Mouse (Mus musculus): ENCODE measurements around the gene Ppp1ca. TPM values are rescaled to one million over a fixed set of nuclear protein-coding genes. Genes with fewer than 3 reads are reported as not detected.

The Ppp1ca gene
- polyA plus RNA-seq, 1 experiment from 2014 or later = 1,005 TPM

DNA sequence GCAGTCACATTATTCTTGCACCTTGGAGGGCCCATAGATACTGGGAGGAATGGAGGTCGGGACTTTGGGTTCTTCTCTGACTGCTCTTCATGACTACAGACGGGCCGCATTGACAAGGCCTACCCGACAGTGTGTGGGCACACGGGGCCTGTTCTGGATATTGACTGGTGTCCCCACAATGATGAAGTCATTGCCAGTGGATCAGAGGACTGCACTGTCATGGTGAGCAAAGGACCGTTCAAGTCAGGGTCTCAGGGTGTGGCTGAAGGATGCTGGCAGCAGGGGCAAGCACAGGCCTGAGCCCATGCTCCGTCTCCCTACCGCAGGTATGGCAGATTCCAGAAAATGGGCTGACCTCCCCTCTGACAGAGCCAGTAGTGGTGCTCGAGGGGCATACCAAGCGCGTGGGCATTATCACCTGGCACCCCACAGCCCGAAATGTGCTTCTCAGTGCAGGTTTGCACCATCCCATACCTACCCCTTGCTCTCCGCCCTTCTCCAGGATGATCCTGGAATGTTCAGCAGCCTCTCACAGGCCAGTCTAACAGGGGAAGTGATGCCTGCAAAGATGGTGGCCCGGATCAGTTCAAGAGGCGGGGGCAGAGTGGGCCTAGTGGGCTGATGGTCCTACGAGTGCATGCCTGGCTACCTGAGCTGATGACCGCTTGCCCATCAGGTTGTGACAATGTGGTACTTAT lies 42.0 kb upstream of the Ppp1ca start:
- 94% methylated on average over 17 of the region's 17 CpGs for WGBS
- H3K4me3 ChIP-seq = peak overlapping the region; percentile 79
- H3K27ac ChIP-seq = no peak overlapping the region
- no peak for DNase-seq (ENCODE audit: low spot score)
- H3K27me3 ChIP-seq (ENCODE audit: insufficient read depth, poor library complexity, severe bottlenecking) = no peaks in the 10 kb centered on the region
- H3K36me3 ChIP-seq = peaks cover 44% of the 10 kb centered on the region
- H3K9me3 ChIP-seq = no peaks in the 10 kb centered on the region
- H3K4me1 ChIP-seq (replicated peaks) = peaks cover 39% of the 10 kb centered on the region

DNA sequence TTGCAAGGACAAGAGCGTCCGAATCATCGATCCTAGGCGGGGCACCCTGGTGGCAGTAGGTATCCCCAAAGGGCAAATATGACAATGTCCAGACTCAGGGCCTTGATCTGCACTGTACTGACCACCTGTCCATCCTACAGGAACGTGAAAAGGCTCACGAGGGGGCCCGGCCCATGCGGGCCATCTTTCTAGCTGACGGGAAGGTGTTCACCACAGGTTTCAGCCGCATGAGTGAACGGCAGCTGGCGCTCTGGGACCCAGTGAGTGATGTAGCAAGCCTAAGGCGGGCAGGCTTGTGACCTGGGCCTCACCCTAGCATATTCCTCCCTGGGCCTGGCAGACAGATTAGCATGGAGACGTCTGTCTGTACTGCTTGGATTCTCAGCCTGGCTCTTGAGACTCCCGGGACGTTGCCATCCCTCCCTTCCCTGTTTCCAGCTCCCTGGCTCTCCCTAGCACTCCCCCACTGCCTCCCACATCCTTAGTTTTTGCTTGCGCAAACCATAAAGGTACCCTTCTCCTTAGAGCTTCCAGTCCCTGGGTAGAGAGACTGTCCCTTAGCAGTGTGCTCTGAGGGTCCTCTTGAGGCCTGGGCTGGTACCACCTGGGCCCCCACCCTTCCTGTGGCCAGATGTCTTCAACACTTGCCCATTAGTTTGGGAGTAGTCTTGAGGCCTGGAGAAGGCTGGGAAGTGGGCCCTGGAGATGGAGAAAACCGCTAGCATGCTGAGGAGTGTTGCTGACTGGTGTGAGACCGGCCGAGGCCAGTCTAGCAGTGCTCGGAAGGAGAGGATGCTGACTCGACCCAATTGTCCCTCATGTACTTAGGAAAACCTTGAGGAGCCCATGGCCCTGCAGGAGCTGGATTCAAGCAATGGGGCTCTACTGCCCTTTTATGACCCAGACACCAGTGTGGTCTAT lies 41.0 kb upstream of the Ppp1ca start:
- Histone ChIP-seq H3K4me3 (peak overlapping the region; percentile 2; the same call in 1 of the 2 replicates), H3K9me3 (no peaks in the 10 kb centered on the region), H3K36me3 (peaks cover 52% of the 10 kb centered on the region), H3K27ac (no peak overlapping the region), H3K27me3 (ENCODE audit: insufficient read depth, poor library complexity, severe bottlenecking) (no peaks in the 10 kb centered on the region), H3K4me1 (replicated peaks) (peaks cover 42% of the 10 kb centered on the region)
- no peak for DNase-seq (ENCODE audit: low spot score)
- WGBS = 90% methylated on average over 22 of the region's 22 CpGs

DNA sequence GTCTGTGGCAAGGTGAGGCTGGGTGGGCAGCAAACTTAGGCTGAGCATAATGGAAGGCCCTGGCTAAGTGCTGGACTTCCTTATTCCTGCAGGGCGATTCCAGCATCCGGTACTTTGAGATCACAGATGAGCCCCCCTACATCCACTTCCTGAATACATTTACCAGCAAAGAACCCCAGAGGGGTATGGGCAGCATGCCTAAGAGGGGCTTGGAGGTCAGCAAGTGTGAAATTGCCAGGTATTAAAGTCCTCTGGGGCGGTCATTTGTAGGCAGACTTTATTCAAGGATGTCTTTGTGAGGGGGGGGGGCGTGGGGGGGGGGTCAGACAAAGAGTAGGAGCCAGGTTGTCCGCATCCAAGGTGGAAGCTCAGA lies 40.4 kb upstream of the Ppp1ca start:
- Histone ChIP-seq H3K4me3 (no peak overlapping the region), H3K36me3 (peaks cover 58% of the 10 kb centered on the region), H3K4me1 (replicated peaks) (peaks cover 49% of the 10 kb centered on the region)

DNA sequence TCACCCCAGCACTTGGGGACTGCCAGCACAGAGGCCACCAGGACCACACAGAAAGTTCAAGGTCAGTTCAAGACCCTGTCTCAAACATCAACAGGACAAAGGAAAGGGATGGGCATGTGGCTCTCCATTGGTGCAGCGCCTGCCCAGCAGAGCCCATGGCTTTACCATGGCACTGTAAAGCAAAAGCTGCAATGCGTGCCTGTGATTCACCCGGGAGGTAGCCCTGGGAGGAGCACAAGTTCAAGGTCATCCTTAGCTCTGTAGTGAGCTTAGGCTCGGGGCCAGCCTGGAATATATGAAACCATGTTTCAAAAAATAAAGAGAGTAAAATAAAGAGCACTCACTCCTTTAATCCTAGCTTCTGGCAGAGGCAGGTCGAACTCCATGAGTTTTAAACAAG lies 40.0 kb upstream of the Ppp1ca start:
- H3K36me3 ChIP-seq = peaks cover 63% of the 10 kb centered on the region
- no peak for DNase-seq (ENCODE audit: low spot score)
- H3K27ac ChIP-seq = no peak overlapping the region
- H3K9me3 ChIP-seq = no peaks in the 10 kb centered on the region
- H3K4me3 ChIP-seq = no peak overlapping the region
- peaks cover 49% of the 10 kb centered on the region for H3K4me1 ChIP-seq (replicated peaks)
- 88% methylated on average over 5 of the region's 5 CpGs for WGBS
- no peaks in the 10 kb centered on the region for H3K27me3 ChIP-seq (ENCODE audit: insufficient read depth, poor library complexity, severe bottlenecking)

More for the DNA sequence above, 40.4 kb upstream of the Ppp1ca start:
- no peak overlapping the region for H3K27ac ChIP-seq
- H3K9me3 ChIP-seq = no peaks in the 10 kb centered on the region
- H3K27me3 ChIP-seq (ENCODE audit: insufficient read depth, poor library complexity, severe bottlenecking) = no peaks in the 10 kb centered on the region
- DNase-seq (ENCODE audit: low spot score) = no peak
- 85% methylated on average over 5 of the region's 5 CpGs for WGBS

DNA sequence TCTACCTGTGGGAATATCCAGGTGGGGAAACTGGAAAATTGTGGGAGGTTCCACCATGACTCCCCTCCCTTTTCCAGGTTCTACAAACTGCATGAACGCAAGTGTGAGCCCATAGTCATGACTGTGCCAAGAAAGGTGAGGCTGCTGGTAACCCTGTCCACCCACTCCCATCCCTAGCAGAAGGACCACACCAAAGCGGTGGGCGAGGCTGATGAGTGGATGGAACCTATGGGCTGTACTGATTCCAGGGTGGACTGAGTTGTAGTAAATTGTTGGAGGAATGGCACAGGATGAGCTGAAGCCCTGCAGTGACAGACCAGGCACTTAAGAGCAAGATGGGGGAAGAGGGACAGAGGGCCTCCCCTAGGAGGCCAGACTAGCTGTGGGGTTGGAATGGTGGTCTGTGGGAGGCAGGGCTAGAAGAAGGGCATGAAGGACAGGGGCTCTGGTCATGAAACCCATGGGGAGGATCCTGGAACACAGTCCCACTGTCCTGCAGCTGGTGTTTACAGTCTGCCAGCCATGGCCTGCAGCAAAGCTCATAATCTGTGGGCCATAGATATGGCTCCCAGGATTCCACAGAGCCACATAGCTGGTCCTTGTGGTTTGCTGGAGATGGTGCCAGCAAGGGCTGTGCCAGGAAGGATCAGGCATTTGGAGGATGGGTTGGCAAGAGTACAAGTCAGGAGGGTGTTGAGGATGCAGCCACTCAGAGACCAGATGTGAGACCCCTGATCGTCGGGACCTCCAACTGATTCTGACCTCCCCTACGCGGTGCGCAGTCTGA lies 39.2 kb upstream of the Ppp1ca start:
- DNase-seq (ENCODE audit: low spot score) = no peak
- no peak overlapping the region for H3K4me3 ChIP-seq
- no peaks in the 10 kb centered on the region for H3K9me3 ChIP-seq
- 90% methylated on average over 8 of the region's 8 CpGs for WGBS
- peaks cover 44% of the 10 kb centered on the region for H3K4me1 ChIP-seq (replicated peaks)
- H3K27me3 ChIP-seq (ENCODE audit: insufficient read depth, poor library complexity, severe bottlenecking) = no peaks in the 10 kb centered on the region
- peaks cover 70% of the 10 kb centered on the region for H3K36me3 ChIP-seq
- H3K27ac ChIP-seq = no peak overlapping the region

DNA sequence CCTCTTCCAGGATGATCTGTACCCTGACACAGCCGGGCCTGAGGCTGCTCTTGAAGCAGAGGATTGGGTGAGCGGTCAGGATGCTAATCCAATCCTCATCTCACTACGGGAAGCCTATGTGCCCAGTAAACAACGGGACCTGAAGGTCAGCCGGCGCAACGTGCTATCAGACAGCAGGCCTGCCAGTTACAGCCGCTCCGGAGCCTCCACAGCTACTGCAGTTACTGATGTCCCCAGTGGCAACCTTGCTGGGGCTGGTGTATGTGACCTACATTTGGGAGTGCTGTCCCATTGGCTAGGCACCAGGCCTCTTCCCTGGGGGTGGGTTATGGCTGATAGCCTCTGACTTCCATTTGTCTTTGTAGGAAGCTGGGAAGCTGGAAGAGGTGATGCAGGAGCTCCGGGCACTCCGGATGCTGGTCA lies 38.6 kb upstream of the Ppp1ca start, which contains the start of gene Ptprcap:
TSS of gene Ptprcap (plus strand) at position 373 of the 423 bp plus-strand sequence.
- Histone ChIP-seq H3K4me3 (no peak within 1 kb of the TSS), H3K27me3 (ENCODE audit: insufficient read depth, poor library complexity, severe bottlenecking) (no peaks in the 10 kb centered on the region), H3K27ac (0 out of 2 replicates have a peak within 1 kb of the TSS, but pooled peaks have one; percentile 0), H3K4me1 (replicated peaks) (peaks cover 38% of the 10 kb centered on the region), H3K36me3 (peaks cover 76% of the 10 kb centered on the region), H3K9me3 (no peaks in the 10 kb centered on the region)
- DNase-seq (ENCODE audit: low spot score) = no peak
- 80% methylated on average over 11 of the region's 11 CpGs for WGBS

DNA sequence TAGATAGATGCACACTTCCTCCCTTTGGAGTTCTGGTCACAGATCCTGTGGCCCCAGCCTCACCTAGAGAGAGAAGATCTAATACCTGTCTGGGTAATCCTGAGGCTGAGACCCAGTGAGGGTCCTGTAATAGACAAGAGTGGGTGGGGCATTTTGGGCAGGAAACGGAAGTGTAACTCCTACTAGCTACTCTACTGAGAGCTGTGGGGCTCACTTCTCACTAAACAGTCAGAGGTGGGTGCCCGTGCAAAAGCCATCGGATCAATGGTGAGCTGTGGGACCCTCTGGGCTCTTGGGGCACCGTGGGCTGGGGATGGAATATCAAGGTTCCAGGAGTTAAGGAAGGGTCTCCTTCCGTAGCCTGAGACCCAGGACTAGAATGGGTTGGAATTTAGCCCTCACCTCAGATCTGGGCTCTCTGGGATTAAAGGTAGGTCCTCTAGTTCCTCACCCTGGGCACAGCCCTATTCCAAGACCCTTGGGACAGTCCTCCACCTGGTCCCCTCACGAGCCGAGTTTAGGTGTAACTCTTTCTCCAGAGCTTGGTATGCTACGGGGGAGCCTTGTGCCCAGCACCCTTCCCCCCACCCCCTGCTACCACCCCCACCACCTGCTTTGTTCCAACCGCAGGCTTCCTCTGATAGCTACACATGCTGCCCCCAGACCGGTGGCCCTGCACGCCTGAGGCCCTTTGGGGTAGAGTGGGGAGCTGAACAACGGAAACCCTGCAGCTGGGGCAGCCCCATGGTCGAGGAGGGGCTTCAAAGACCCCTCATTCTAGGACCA lies 37.2 kb upstream of the Ppp1ca start:
- H3K9me3 ChIP-seq = no peaks in the 10 kb centered on the region
- H3K4me1 ChIP-seq (replicated peaks) = peaks cover 25% of the 10 kb centered on the region
- DNase-seq (ENCODE audit: low spot score) = no peak
- no peak overlapping the region for H3K4me3 ChIP-seq
- no peak overlapping the region for H3K27ac ChIP-seq
- H3K27me3 ChIP-seq (ENCODE audit: insufficient read depth, poor library complexity, severe bottlenecking) = no peaks in the 10 kb centered on the region
- WGBS = 81% methylated on average over 13 of the region's 13 CpGs
- peaks cover 90% of the 10 kb centered on the region for H3K36me3 ChIP-seq

DNA sequence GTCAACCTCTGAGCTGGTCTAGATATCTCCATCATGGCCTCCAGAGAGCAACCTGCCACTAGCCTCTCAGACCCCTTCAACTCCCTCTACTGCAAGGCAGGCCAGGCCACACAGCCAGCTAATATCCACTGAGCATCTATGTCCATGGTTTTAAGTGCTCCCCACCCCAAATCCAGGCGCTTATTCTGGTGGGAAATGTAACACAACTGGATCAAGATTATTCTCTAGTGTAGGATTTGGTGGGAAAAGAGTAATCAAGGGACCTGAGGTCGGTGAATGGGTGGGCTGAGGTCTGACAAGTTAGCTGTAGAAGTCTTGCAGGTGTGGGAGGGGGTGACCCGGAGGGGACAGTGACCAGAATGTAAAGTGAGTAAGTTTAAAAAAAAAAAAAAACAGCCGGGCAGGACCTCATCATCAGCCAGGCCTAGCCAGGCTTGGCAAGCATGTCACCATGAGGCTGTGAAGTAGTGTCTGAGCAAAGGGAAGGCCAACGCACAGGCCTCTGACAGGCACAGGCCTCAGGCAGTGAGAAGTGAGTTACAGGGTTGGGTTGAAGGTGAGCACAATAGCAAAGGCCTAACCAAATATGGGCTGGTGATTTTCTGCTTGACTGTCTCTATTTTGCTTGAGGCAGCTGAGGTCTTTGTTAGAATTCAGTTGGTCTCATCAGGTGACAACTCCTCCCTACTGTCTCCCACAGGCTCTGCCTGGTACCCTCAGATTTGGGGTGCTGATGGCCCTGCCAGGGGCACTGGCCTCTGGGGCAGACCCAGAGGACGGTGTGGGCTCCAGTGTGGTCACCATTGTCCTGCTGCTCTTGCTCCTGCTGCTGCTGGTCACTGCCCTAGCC lies 36.4 kb upstream of the Ppp1ca start:
- H3K4me1 ChIP-seq (replicated peaks) = peaks cover 17% of the 10 kb centered on the region
- no peaks in the 10 kb centered on the region for H3K9me3 ChIP-seq
- no peak for DNase-seq (ENCODE audit: low spot score)
- H3K27me3 ChIP-seq (ENCODE audit: insufficient read depth, poor library complexity, severe bottlenecking) = no peaks in the 10 kb centered on the region
- 76% methylated on average over 6 of the region's 6 CpGs for WGBS
- H3K36me3 ChIP-seq = peaks cover 88% of the 10 kb centered on the region
- no peak overlapping the region for H3K4me3 ChIP-seq
- H3K27ac ChIP-seq = peak overlapping the region; percentile 76

DNA sequence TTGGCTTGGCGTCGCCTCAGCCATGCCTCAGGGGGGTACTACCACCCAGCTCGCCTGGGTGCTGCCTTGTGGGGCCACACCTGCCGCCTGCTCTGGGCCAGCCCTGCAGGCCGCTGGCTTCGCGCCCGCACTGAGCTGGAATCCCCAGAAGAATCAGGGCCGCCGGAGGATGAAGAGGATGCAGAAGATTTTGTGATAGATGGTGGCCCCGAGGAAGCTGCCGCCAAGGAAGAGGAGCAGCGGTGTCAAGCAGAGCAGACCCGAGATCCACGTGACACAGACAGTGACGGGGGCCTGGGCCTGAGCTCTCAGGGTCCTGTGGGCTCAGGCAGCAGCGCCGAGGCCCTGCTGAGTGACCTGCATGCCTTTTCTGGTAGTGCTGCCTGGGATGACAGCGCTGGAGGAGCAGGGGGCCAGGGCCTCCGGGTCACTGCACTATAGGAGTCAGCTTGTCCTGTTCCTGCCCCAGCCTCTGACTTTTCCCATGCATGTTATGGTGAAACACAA lies 35.7 kb upstream of the Ppp1ca start:
- no peaks in the 10 kb centered on the region for H3K9me3 ChIP-seq
- peaks cover 17% of the 10 kb centered on the region for H3K4me1 ChIP-seq (replicated peaks)
- H3K27me3 ChIP-seq (ENCODE audit: insufficient read depth, poor library complexity, severe bottlenecking) = no peaks in the 10 kb centered on the region
- H3K36me3 ChIP-seq = peaks cover 88% of the 10 kb centered on the region
- H3K4me3 ChIP-seq = no peak overlapping the region
- peak overlapping the region; percentile 76 for H3K27ac ChIP-seq
- no peak for DNase-seq (ENCODE audit: low spot score)
- 75% methylated on average over 20 of the region's 20 CpGs for WGBS

DNA sequence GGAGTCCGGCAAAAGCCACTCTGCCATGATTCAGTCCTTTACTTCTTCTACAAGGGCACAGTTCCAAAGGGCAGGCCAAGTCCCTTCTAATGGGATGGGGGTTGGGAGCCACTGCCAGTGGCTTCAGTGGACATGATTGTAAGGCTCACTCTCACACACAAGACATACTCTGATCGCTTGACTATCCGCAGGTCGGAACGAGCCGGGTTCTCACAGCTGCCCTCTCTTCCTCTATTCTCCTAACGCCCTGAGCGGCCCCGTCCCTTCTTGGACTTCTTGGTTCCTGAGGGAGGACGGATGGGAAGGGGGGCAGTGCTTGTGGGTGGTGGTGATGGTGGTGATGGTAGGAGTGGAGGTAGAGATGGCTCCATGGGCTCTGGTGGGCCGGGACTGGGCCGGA lies 35.1 kb upstream of the Ppp1ca start:
- H3K4me1 ChIP-seq (replicated peaks) = peaks cover 17% of the 10 kb centered on the region
- H3K27me3 ChIP-seq (ENCODE audit: insufficient read depth, poor library complexity, severe bottlenecking) = no peaks in the 10 kb centered on the region
- H3K36me3 ChIP-seq = peaks cover 88% of the 10 kb centered on the region
- DNase-seq (ENCODE audit: low spot score) = no peak
- no peak overlapping the region for H3K4me3 ChIP-seq
- WGBS = 92% methylated on average over 12 of the region's 12 CpGs
- H3K9me3 ChIP-seq = no peaks in the 10 kb centered on the region
- no peak overlapping the region for H3K27ac ChIP-seq

DNA sequence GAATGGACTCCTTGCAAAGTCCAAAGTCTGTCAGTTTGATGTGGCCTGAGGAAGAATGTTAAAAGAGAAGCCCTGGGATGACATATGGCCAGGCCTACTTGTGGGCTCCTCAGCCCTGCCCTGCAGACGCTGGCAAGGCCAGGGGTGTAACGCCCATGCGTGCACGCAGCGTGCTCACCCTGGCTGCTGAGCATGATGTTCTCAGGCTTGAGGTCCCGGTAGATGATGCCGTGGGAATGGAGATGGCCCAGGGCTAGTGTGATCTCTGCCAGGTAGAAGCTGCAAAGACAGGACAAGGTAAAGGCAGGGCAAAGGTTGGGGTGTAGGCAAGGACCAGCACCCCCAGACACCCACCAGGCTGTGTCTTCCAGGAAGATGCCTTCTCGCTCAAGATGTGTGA lies 32.8 kb upstream of the Ppp1ca start:
- H3K9me3 ChIP-seq = no peaks in the 10 kb centered on the region
- 97% methylated on average over 8 of the region's 8 CpGs for WGBS
- no peak overlapping the region for H3K27ac ChIP-seq
- peaks cover 27% of the 10 kb centered on the region for H3K4me1 ChIP-seq (replicated peaks)
- peaks cover 67% of the 10 kb centered on the region for H3K36me3 ChIP-seq
- DNase-seq (ENCODE audit: low spot score) = no peak
- no peaks in the 10 kb centered on the region for H3K27me3 ChIP-seq (ENCODE audit: insufficient read depth, poor library complexity, severe bottlenecking)
- H3K4me3 ChIP-seq = no peak overlapping the region
